Mouse (Mus musculus) myocyte (in vitro differentiated cells): ENCODE results near the gene Fbxl18.

Experiments
- CEBPB ChIP-seq: IDR thresholded peaks from 2 replicates; pipeline ENCODE4 v1.6.1; 2011; ENCODE audit warnings: mild to moderate bottlenecking, moderate library complexity; ENCODE audit not compliant: poor library complexity, insufficient read depth, severe bottlenecking
- E2F4 ChIP-seq: IDR thresholded peaks from one replicate; pipeline ENCODE4 v1.6.1; 2011; ENCODE audit warnings: mild to moderate bottlenecking, control low read depth, moderate library complexity; ENCODE audit not compliant: insufficient read depth
- MAX ChIP-seq: IDR thresholded peaks from one replicate; pipeline ENCODE4 v1.6.1; 2011; ENCODE audit warnings: low read depth, mild to moderate bottlenecking, control low read depth
- MYOD1 ChIP-seq, 3 experiments: IDR thresholded peaks; one replicate each; pipeline ENCODE4 v1.6.1; 2011; ENCODE audit warnings: control low read depth in 2 of 3, low read depth in 2 of 3, mild to moderate bottlenecking in 2 of 3, moderate library complexity in 1 of 3; ENCODE audit not compliant: insufficient read length in 2 of 3, control insufficient read depth in 1 of 3
- MYOG ChIP-seq, 3 experiments: IDR thresholded peaks; one replicate each; pipeline ENCODE4 v1.6.1; 2011; ENCODE audit warnings: control low read depth in 2 of 3, low read depth in 2 of 3, mild to moderate bottlenecking in 2 of 3; ENCODE audit not compliant: insufficient read length in 2 of 3, control insufficient read depth in 1 of 3, insufficient read depth in 1 of 3
- POLR2A ChIP-seq: IDR thresholded peaks from one replicate; pipeline ENCODE4 v1.6.1; 2011; ENCODE audit warnings: low read depth, mild to moderate bottlenecking, control low read depth, moderate library complexity; ENCODE audit not compliant: insufficient read length

GRCm38 (mm10) chr5:142873718-142874117 is 21.5 kb downstream of the Fbxl18 start:
- TF ChIP-seq E2F4 (no peak), POLR2A (no peak), MYOG (IDR thresholded peaks at IDR 0.05; ENCODE audit: control insufficient read depth in 1 of 3, insufficient read depth in 1 of 3, insufficient read length in 2 of 3, low read depth in 2 of 3) (no peak), CEBPB (no peak), MAX (no peak), MYOD1 (IDR thresholded peaks at IDR 0.05; ENCODE audit: control insufficient read depth in 1 of 3, insufficient read length in 2 of 3, low read depth in 2 of 3) (no peak)
